Mouse (Mus musculus): ENCODE results near the gene Npas2. TPM values are rescaled to one million over a fixed set of nuclear protein-coding genes. Genes with fewer than 3 reads are reported as not detected.
A peak's percentile ranks its signal among the peaks of the same experiment; 100 is the strongest.

The Npas2 gene
- polyA plus RNA-seq, 1 experiment, result 1.7 TPM

DNA sequence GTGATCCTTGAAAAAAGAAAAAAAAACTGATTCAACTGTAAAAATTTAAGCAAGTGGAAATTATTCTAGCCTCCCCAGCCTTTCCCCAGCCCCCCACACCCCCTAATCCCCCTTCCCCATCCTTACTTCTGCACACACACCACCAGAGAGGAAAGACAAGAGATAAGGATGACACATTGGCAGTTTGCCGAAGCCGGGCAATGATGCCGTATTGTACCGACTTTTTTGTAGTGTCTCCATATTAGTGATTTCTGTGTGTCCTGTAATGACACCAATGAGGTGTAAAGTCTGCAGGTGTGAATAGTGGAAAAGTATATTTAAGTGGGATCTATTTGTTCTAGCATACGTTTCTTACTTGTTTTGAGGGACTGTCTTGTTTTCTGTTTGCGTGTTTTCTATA, 146.6 kb downstream of the Npas2 start:
- no peak overlapping the region for H3K4me3 ChIP-seq (ENCODE audit: insufficient read depth, low read length)
- H3K4me1 ChIP-seq (ENCODE audit: control insufficient read depth, insufficient read depth, low read length), result no peaks in the 10 kb centered on the region
- H3K27ac ChIP-seq (ENCODE audit: insufficient read depth, low read length), result no peak overlapping the region
- TF ChIP-seq CTCF (IDR thresholded peaks at IDR 0.05; ENCODE audit: borderline replicate concordance, insufficient read depth, low read length) (no peak), POLR2A (IDR thresholded peaks at IDR 0.05; ENCODE audit: low read depth, low read length) (no peak)

DNA sequence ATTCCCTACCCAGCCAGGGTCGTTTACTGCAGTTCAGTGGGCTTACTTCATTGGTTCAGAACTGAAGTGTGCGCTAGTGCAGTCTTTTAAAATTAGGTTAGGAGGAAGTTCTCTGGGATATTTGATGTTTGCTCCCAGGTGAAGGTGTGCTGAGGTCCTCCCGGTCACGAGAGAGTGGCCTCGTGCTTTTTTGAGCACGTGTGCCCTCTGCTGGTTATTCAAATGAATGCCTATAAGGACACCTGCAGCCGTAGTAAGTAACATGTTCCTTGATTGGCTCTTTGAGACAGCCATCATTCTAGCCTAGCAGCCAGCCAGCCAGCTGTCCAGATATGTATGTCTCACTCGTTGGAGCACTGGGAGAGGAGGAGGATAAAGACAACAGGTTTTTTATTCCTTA, 147.1 kb downstream of the Npas2 start:
- TF ChIP-seq POLR2A (IDR thresholded peaks at IDR 0.05; ENCODE audit: low read depth, low read length) (no peak), CTCF (IDR thresholded peaks at IDR 0.05; ENCODE audit: borderline replicate concordance, insufficient read depth, low read length) (peak; percentile 64; the same call in 1 of the 2 replicates)
- H3K4me1 ChIP-seq (ENCODE audit: control insufficient read depth, insufficient read depth, low read length), result no peaks in the 10 kb centered on the region
- no peak overlapping the region for H3K4me3 ChIP-seq (ENCODE audit: insufficient read depth, low read length)
- H3K27ac ChIP-seq (ENCODE audit: insufficient read depth, low read length), result no peak overlapping the region

DNA sequence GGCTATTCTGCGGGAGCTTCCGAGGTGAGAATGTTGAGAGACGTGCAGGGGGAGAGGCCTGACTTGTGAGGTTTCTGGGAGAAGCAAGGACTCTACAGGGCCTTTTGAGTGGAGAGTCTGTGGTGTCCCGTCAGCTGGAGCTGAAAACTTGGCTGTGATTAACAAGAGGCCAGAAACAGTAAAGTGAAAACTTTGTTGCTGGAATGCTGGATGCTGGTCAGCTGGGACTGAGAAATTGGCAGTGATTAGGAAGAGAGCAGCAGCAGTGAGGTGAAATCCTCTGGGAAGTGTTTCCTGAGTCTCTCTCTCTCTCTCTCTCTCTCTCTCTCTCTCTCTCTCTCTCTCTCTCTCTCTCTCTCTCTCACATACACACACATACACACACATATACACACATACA, 148.3 kb downstream of the Npas2 start:
- Histone ChIP-seq H3K27ac (ENCODE audit: insufficient read depth, low read length) (no peak overlapping the region), H3K4me3 (ENCODE audit: insufficient read depth, low read length) (no peak overlapping the region), H3K4me1 (ENCODE audit: control insufficient read depth, insufficient read depth, low read length) (no peaks in the 10 kb centered on the region)
- TF ChIP-seq CTCF (IDR thresholded peaks at IDR 0.05; ENCODE audit: borderline replicate concordance, insufficient read depth, low read length), result no peak
- TF ChIP-seq POLR2A (IDR thresholded peaks at IDR 0.05; ENCODE audit: low read depth, low read length), result no peak

DNA sequence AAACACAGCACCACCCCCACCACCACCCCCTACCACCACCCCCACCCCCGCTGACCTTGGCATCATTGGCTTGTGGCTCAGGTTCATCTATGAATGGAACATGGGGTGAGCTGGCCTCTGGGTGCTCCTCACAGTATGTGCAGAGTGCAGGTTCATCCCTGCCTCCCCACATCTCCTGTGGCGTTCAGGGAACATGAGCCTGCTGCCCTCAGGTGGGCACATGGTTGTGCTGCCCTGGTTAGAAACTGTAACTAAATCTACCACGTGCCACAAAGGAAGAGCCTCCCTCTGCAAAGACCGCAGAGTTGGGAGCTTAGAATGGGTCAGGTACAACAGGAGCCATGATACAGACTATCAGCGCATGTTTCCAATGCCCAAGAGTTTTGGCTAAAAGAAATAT, 149.7 kb downstream of the Npas2 start:
- Histone ChIP-seq H3K27ac (ENCODE audit: insufficient read depth, low read length) (no peak overlapping the region), H3K4me1 (ENCODE audit: control insufficient read depth, insufficient read depth, low read length) (no peaks in the 10 kb centered on the region), H3K4me3 (ENCODE audit: insufficient read depth, low read length) (no peak overlapping the region)
- TF ChIP-seq POLR2A (IDR thresholded peaks at IDR 0.05; ENCODE audit: low read depth, low read length), result no peak
- TF ChIP-seq CTCF (IDR thresholded peaks at IDR 0.05; ENCODE audit: borderline replicate concordance, insufficient read depth, low read length), result peak; percentile 59; the same call in 1 of the 2 replicates

DNA sequence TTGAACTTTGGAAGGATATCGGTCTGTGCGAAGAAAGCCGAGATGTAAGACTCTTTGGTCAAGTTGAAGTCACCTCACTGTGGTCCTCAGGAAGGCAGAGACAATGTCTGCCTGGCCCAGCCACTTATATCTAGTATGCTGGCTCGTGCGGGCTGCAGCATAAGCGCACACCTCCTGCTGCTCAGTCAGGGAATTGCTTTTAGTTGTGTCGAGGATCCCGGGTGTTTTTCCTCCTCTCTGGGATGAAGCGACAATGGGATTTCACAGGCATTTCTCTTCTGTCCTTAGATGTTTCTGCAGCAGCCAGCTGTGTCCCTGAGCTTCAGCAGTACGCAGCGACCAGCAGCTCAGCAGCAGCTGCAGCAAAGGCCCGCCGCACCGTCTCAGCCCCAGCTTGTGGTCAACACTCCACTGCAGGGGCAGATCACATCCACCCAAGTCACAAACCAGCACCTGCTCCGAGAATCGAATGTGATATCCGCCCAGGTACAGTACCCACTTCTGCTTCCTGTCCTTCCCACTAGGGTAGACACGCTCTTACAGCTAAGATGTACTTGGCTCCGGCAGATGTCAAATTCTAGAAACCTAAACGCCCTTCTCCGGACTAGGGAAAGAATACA, 151.6 kb downstream of the Npas2 start:
- Histone ChIP-seq H3K27ac (ENCODE audit: insufficient read depth, low read length) (no peak overlapping the region), H3K4me1 (ENCODE audit: control insufficient read depth, insufficient read depth, low read length) (0 out of 2 replicates have a peak, but pooled peaks cover 4% of the 10 kb centered on the region), H3K4me3 (ENCODE audit: insufficient read depth, low read length) (no peak overlapping the region)
- no peak for TF ChIP-seq POLR2A (IDR thresholded peaks at IDR 0.05; ENCODE audit: low read depth, low read length)
- TF ChIP-seq CTCF (IDR thresholded peaks at IDR 0.05; ENCODE audit: borderline replicate concordance, insufficient read depth, low read length), result peak; percentile 41; the same call in 1 of the 2 replicates

DNA sequence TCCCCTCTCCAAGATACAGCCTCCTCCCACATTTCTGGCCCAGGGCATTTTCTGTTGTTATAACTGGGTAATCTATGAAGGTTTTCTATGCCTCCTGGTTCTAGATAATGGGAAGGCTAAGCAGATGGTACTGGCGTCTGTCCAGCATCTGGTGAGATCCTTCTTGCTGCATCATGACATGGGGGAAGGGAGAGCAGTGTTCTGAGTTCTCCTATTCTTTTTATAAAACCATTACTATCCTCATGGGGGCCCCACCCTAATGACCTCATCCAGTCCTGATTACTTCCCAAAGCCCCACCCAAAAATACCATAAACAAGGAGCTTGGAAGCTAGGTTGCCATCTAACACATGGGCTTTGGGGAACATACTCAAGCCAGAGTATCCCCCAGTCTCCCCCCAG, 155.5 kb downstream of the Npas2 start:
- no peak overlapping the region for H3K27ac ChIP-seq (ENCODE audit: insufficient read depth, low read length)
- TF ChIP-seq CTCF (IDR thresholded peaks at IDR 0.05; ENCODE audit: borderline replicate concordance, insufficient read depth, low read length), result no peak
- TF ChIP-seq POLR2A (IDR thresholded peaks at IDR 0.05; ENCODE audit: low read depth, low read length), result no peak

DNA sequence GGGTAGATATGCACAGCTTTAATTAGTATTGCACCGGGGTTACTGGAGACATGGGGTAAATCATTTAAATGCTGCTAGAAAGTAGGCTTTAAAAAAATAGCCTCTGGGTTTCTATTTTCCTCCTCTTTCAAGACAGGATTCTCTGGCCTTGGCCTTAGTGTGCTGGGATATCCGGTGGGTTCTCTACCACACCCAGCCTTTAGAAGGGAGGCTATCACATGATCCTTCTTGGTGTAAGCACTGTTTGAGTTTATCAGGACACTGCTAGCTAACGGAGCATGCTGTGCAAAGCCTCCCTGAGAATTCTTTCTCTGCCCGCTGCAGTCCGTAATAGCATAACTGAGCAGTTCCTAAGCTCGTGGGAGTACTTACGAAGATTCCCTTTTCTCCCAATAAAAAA, 155.9 kb downstream of the Npas2 start:
- TF ChIP-seq POLR2A (IDR thresholded peaks at IDR 0.05; ENCODE audit: low read depth, low read length), result no peak
- no peak for TF ChIP-seq CTCF (IDR thresholded peaks at IDR 0.05; ENCODE audit: borderline replicate concordance, insufficient read depth, low read length)
- 0 out of 2 replicates have a peak, but pooled peaks cover 4% of the 10 kb centered on the region for H3K4me1 ChIP-seq (ENCODE audit: control insufficient read depth, insufficient read depth, low read length)
- no peak overlapping the region for H3K4me3 ChIP-seq (ENCODE audit: insufficient read depth, low read length)
- no peak overlapping the region for H3K27ac ChIP-seq (ENCODE audit: insufficient read depth, low read length)

More for the DNA sequence above, 155.5 kb downstream of the Npas2 start:
- no peak overlapping the region for H3K4me3 ChIP-seq (ENCODE audit: insufficient read depth, low read length)
- H3K4me1 ChIP-seq (ENCODE audit: control insufficient read depth, insufficient read depth, low read length), result 0 out of 2 replicates have a peak, but pooled peaks cover 4% of the 10 kb centered on the region

DNA sequence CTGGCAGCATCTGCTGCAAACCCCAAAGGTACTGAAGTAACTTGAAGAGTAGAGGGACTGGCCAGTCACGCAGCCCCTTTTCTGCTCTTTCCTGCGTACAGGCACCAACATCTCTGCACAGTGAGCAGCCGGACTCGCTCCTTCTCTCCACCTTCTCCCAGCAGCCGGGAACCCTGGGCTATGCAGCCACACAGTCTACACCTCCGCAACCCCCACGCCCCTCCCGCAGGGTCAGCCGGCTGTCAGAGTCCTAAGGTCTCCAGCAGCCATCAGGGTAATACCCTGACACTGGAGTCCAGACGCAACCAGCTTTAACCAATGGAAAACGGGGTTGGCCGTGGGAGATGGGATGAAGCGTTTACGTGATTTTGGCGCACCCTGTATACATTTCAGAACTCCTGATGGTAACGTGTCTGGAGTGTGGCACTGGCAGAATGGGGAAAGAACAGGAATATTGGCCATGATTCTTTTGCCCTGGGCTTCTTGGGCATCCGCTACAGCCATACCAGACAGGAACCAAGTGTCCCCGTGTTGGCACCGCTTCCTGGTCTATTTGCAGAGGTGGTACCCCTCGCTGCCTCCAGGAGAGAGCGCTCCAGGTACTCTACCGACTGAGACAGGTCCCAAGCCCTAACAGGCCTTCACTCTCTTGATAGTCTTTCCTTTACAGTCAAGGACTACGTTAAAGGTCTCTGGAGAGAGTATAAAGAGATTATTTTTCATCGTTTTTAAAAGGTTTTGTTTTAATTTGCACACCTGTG, 168.4 kb downstream of the Npas2 start:
- H3K4me1 ChIP-seq (ENCODE audit: control insufficient read depth, insufficient read depth, low read length), result no peaks in the 10 kb centered on the region
- TF ChIP-seq POLR2A (IDR thresholded peaks at IDR 0.05; ENCODE audit: low read depth, low read length) (no peak), CTCF (IDR thresholded peaks at IDR 0.05; ENCODE audit: borderline replicate concordance, insufficient read depth, low read length) (no peak)
- no peak overlapping the region for H3K27ac ChIP-seq (ENCODE audit: insufficient read depth, low read length)
- no peak overlapping the region for H3K4me3 ChIP-seq (ENCODE audit: insufficient read depth, low read length)

DNA sequence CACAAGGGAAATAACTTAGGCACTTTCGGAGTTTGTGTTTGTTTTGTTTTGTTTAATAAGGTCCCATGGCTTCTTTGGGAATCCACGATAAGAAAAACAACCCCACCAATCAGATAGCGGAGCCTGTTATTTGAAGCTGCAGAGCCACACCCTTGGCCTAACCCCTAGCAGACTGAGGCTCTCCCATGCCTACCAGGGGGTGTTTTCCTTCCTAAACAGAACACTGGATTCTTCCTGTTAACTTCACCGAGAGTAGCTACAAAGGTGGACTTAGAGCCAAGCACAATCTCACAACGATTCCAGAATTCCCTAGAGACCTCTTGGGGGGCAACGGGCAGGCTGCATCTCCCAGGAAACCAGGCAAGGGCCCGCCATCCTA, 169.0 kb downstream of the Npas2 start:
- no peak for TF ChIP-seq POLR2A (IDR thresholded peaks at IDR 0.05; ENCODE audit: low read depth, low read length)
- no peak for TF ChIP-seq CTCF (IDR thresholded peaks at IDR 0.05; ENCODE audit: borderline replicate concordance, insufficient read depth, low read length)
- Histone ChIP-seq H3K4me3 (ENCODE audit: insufficient read depth, low read length) (no peak overlapping the region), H3K27ac (ENCODE audit: insufficient read depth, low read length) (no peak overlapping the region), H3K4me1 (ENCODE audit: control insufficient read depth, insufficient read depth, low read length) (no peaks in the 10 kb centered on the region)

DNA sequence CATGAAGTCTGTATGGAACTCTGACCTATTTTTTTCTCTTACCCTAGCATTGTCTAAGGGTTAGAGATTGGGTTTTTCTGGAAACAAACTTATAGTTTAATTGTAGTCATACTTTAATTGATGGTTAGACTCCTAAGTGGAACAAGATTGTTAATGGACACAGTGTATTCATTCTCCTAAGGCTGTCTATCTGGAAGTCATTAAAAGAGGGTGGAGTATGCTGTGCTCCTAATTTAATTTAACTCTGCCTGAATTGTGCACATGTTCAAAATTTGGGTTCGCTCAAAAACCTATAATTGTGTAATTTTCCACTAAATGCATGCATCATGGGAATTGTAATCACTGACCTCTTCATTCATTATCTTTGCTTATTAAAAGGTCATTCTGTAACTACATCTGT, 172.0 kb downstream of the Npas2 start:
- no peak for TF ChIP-seq POLR2A (IDR thresholded peaks at IDR 0.05; ENCODE audit: low read depth, low read length)
- no peak for TF ChIP-seq CTCF (IDR thresholded peaks at IDR 0.05; ENCODE audit: borderline replicate concordance, insufficient read depth, low read length)
- no peak overlapping the region for H3K4me3 ChIP-seq (ENCODE audit: insufficient read depth, low read length)
- 0 out of 2 replicates have a peak, but pooled peaks cover 2% of the 10 kb centered on the region for H3K4me1 ChIP-seq (ENCODE audit: control insufficient read depth, insufficient read depth, low read length)
- no peak overlapping the region for H3K27ac ChIP-seq (ENCODE audit: insufficient read depth, low read length)
